Mouse (Mus musculus) megakaryocyte, embryonic 14.5 days (primary cell): Measurements from ENCODE around the gene Sept6.

Experiments
- FLI1 ChIP-seq: IDR thresholded peaks from 2 replicates; pipeline ENCODE4 v1.6.1; 2012; ENCODE audit warnings: low read length, inconsistent platforms, mixed read lengths
- GATA1 ChIP-seq: IDR thresholded peaks from 3 replicates; pipeline ENCODE4 v1.6.1; 2012; ENCODE audit warnings: mixed read lengths, low read length, inconsistent platforms, borderline replicate concordance

DNA sequence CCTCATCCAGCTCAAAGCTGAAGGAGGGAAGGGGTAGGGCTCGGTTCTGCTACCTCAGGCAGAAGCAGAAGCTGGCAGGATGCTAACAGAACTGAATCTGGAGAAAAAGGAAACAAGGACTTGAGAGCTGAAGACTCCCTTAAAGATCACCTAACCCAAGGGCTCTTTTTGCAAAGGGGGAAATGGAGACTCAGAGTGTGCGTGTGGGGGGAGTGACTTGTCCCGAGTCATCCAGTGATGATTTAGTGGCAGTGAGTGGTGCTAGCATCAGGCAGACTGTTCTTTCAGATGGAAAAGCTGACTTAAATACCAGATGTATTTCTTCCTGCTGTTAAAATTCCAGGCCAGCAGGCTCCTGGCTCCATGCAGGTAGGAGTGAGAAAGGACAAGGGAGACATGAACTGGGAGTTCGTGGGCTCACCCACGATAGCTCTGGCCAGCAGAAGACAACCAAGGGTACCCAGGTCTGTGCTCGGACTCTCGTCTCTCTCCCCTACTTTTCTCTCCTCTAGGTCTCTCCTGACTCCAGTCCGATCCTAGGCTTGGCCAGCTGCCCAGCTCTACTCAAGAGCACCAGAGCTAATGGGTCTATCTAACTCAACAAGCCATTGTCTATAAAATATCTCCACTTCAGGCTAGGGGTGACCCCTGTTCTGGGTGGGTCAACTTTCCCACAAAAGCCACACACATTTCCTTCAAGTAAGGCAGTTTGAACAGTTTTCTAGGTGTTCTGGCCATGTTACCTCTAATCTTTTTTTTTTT lies 8.5 kb downstream of the Sept6 start:
- TF ChIP-seq GATA1, result no peak
- TF ChIP-seq FLI1, result no peak
